Mouse (Mus musculus) heart, adult 9 months (tissue): ENCODE measurements around the gene Vmn1r225.
"Not testable (repeated sequence)": the region's sequence is repeated elsewhere in the genome, so short reads cannot be mapped to it uniquely, and the experiment has no call there.

ENCODE experiments used
- DNase-seq, 2 experiments: peaks; one replicate each; pipeline ENCODE4 v3.0.0; 2022; ENCODE audit warnings: low spot score in 2 of 2

The Vmn1r225 gene

DNA sequence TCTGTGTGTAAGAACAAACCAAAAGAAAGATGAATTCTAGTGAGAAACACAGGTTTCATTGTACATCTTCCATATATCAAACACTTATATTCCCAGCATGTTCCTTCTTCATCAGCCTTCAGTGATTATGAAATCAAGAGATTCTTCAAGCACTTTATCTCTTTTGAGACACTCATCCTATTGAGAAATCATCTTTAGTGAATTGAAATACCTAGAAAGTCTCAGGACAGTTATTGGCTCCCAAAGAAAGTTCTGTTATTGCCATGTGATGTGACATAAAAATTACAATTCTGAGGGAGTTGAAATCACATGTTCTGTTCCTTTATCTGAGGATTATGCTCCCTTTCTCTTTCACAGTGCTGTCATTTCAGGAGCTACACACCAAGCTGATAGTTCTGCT lies at the start of gene Vmn1r225:
Gene Vmn1r225, plus strand, starts transcription at position 301 of the 400 bp plus-strand sequence.
- DNase-seq, result no peak

DNA sequence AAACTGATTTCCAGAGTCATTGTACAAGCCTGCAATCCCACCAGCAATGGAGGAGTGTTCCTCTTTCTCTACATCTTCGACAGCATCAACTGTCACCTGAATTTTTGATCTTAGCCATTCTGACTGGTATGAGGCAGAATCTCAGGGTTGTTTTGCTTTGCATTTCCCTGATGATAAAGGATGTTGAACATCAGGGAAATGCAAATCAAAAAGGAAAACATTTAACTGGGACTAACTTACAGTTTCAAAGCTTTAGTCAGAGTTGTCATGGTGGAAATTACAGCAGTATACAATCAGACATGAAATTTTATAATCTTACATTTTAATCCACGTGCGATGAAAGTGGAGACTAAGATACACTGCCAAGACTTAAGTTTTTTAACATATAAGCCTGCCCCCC lies 24.6 kb upstream of the Vmn1r225 start:
- no peak for DNase-seq

DNA sequence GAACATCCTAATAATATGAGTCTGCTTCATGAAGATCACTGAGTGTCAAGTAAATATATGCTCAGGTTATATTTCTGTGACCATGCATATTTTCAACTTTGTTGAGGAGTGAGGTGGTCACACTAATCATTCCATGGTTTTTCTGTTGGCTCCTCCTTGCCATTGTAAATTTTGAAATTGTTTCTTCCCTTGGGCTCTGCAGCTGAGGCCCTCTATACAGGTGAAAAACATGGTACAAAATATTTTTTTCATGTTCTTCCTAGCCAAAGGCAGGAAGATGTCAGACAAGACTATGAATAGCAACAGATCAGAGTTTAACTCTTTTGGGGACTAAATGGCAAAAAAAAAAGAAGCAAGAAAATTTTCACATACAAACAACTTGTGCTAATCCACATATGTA lies 16.7 kb upstream of the Vmn1r225 start, which contains the start of gene Vmn2r108:
Gene Vmn2r108, minus strand, starts transcription at position 101 of the 400 bp plus-strand sequence.
- DNase-seq, result no peak

DNA sequence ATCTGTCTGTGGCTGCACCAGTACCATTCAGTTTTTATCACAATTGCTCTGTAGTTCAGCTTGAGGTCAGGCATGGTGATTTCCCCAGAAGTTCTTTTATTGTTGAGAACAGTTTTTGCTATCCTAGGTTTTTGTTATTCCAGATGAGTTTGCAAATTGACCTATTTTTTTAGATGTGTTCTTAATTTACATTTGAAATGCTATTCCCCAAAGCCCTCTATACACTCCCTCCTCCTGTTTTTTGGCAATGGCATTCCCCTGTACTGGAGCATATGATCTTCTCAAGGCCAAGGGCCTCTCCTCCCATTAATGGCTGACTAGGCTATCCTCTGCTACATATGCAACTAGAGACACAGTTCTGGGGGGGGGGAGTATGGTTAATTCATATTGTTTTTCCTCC lies 10.3 kb downstream of the Vmn1r225 start:
- DNase-seq, result not testable (repeated sequence)
